Mouse (Mus musculus): ENCODE measurements around the gene Flnb.

DNA sequence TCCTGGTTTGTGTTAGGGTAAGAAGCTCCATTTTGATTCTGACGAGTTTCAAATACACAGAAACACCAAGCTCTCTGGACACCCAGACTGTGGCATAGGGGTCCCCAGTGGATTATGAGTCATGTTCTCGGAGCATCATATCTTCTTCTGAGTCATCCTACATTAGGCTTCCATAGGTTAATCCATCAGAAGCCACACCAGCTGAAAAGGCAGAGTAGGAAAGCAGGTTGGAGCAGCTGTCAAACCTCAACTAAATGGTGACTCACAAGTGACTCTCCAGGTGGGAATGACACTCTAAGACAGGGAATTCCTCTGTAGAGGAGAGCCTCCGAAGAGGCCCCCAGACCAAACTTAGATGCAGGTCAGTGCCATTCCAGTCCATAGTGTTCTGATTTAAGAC is 181.3 kb downstream of the Flnb start:
- TF ChIP-seq POLR2A (IDR thresholded peaks at IDR 0.05; ENCODE audit: borderline replicate concordance, low read depth, low read length): no peak
- no peak for TF ChIP-seq CTCF (IDR thresholded peaks at IDR 0.05; ENCODE audit: low read depth, low read length)

Measured in bone marrow macrophage, adult 2 months (primary cell).